Mouse (Mus musculus): Measurements from ENCODE around the gene Zfp91. TPM values are rescaled to one million over a fixed set of nuclear protein-coding genes. Genes with fewer than 3 reads are reported as not detected.
"Not testable (repeated sequence)": the region's sequence is repeated elsewhere in the genome, so short reads cannot be mapped to it uniquely, and the experiment has no call there.

The Zfp91 gene
- polyA plus RNA-seq, 1 experiment from 2014 or later: 11.2 TPM

DNA sequence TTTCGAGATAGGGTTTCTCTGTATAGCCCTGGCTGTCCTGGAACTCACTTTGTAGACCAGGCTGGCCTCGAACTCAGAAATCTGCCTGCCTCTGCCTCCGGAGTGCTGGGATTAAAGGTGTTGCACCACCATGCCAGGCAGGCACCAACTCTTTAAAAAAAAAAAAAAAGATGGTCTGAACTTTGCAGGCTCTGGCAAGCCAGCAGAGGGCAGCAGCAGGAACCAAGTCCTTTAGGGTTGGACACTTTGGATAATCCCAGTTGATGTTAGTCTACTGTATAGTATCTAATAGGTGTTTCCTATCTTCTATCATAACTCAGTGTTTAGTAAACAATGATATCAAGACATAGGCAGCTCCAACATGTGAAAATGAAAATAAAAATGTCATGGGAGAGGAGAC is 73.6 kb downstream of the Zfp91 start:
- ATAC-seq (ENCODE audit: insufficient read depth, low FRiP score, low TSS enrichment) (no peak), DNase-seq (ENCODE audit: low spot score) (no peak)
- Histone ChIP-seq H3K27me3 (ENCODE audit: control insufficient read depth, insufficient read depth, low read length) (no peaks in the 10 kb centered on the region), H3K4me2 (ENCODE audit: low read depth) (no peak overlapping the region), H3K4me3 (ENCODE audit: low read depth, low read length) (no peak overlapping the region), H3K4me1 (ENCODE audit: control insufficient read depth, insufficient read depth, low read length) (no peaks in the 10 kb centered on the region), H3K9me3 (ENCODE audit: control insufficient read depth, low read length) (no peaks in the 10 kb centered on the region), H3K36me3 (ENCODE audit: control insufficient read depth, insufficient read depth, low read length) (no peaks in the 10 kb centered on the region), H3K27ac (ENCODE audit: low read depth, low read length) (no peak overlapping the region), H3K9ac (ENCODE audit: low read length) (no peak overlapping the region)
- 89% methylated on average over 2 of the region's 3 CpGs for WGBS

GRCm38 (mm10) chr19:12721596-12721995 is 74.3 kb downstream of the Zfp91 start:
- not testable (repeated sequence) for H3K4me3 ChIP-seq (ENCODE audit: low read depth, low read length); H3K4me2 ChIP-seq (ENCODE audit: low read depth); H3K9me3 ChIP-seq (ENCODE audit: control insufficient read depth, low read length); DNase-seq (ENCODE audit: low spot score); H3K27me3 ChIP-seq (ENCODE audit: control insufficient read depth, insufficient read depth, low read length); H3K27ac ChIP-seq (ENCODE audit: low read depth, low read length); H3K4me1 ChIP-seq (ENCODE audit: control insufficient read depth, insufficient read depth, low read length); H3K9ac ChIP-seq (ENCODE audit: low read length); H3K36me3 ChIP-seq (ENCODE audit: control insufficient read depth, insufficient read depth, low read length); ATAC-seq (ENCODE audit: insufficient read depth, low FRiP score, low TSS enrichment)
- WGBS: 89% methylated on average over 7 of the region's 7 CpGs

DNA sequence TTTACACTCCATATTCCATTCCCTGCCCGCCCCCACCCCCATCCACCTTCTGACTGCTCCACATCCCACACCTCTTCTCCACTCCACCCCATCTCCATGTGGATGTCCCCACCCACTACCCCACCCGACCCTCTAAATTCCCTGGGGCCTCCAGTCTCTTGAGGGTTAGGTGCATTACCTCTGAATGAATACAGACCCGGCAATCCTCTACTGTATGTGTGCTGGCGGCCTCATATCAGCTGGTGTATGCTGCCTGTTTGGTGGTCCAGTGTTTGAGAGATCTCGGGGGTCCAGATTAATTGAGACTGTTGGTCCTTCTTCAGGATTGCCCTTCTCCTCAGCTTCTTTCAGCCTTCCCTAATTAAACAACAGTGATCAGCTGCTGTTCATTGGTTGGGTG is 75.0 kb downstream of the Zfp91 start:
- WGBS: 92% methylated on average over 5 of the region's 5 CpGs
- not testable (repeated sequence) for H3K27ac ChIP-seq (ENCODE audit: low read depth, low read length); H3K9me3 ChIP-seq (ENCODE audit: control insufficient read depth, low read length); H3K4me2 ChIP-seq (ENCODE audit: low read depth); H3K27me3 ChIP-seq (ENCODE audit: control insufficient read depth, insufficient read depth, low read length); H3K4me3 ChIP-seq (ENCODE audit: low read depth, low read length); H3K9ac ChIP-seq (ENCODE audit: low read length); H3K36me3 ChIP-seq (ENCODE audit: control insufficient read depth, insufficient read depth, low read length); ATAC-seq (ENCODE audit: insufficient read depth, low FRiP score, low TSS enrichment); DNase-seq (ENCODE audit: low spot score); H3K4me1 ChIP-seq (ENCODE audit: control insufficient read depth, insufficient read depth, low read length)

GRCm38 (mm10) chr19:12720463-12720862 is 75.5 kb downstream of the Zfp91 start:
- WGBS: 76% methylated on average over 2 of the region's 2 CpGs
- no peak overlapping the region for H3K9ac ChIP-seq (ENCODE audit: low read length)
- DNase-seq (ENCODE audit: low spot score): no peak
- H3K9me3 ChIP-seq (ENCODE audit: control insufficient read depth, low read length): no peaks in the 10 kb centered on the region
- no peak for ATAC-seq (ENCODE audit: insufficient read depth, low FRiP score, low TSS enrichment)
- H3K27ac ChIP-seq (ENCODE audit: low read depth, low read length): no peak overlapping the region
- no peak overlapping the region for H3K4me3 ChIP-seq (ENCODE audit: low read depth, low read length)
- H3K36me3 ChIP-seq (ENCODE audit: control insufficient read depth, insufficient read depth, low read length): no peaks in the 10 kb centered on the region
- no peak overlapping the region for H3K4me2 ChIP-seq (ENCODE audit: low read depth)
- no peaks in the 10 kb centered on the region for H3K4me1 ChIP-seq (ENCODE audit: control insufficient read depth, insufficient read depth, low read length)
- no peaks in the 10 kb centered on the region for H3K27me3 ChIP-seq (ENCODE audit: control insufficient read depth, insufficient read depth, low read length)

DNA sequence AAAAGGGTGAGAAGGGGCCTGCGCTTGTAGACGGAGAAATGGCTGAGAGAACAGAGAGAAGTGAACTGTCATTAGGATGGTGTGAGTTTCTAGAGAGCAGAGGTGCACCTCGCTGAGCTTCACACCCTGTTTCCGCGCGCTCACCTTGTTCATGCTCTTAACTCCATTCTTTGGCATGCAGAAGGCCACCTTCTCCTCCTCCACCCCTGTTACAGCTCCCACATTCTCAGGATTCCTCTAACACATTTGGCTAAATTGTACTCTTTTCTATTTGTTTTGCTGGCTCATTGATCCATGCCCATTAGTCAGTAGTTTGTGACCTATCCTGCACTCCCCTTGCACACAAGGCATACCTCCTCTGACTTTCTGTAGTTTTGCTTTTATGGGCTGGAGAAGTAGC is 76.7 kb downstream of the Zfp91 start:
- Histone ChIP-seq H3K4me3 (ENCODE audit: low read depth, low read length) (no peak overlapping the region), H3K9ac (ENCODE audit: low read length) (no peak overlapping the region), H3K9me3 (ENCODE audit: control insufficient read depth, low read length) (no peaks in the 10 kb centered on the region), H3K4me2 (ENCODE audit: low read depth) (no peak overlapping the region), H3K36me3 (ENCODE audit: control insufficient read depth, insufficient read depth, low read length) (no peaks in the 10 kb centered on the region), H3K4me1 (ENCODE audit: control insufficient read depth, insufficient read depth, low read length) (no peaks in the 10 kb centered on the region), H3K27me3 (ENCODE audit: control insufficient read depth, insufficient read depth, low read length) (no peaks in the 10 kb centered on the region), H3K27ac (ENCODE audit: low read depth, low read length) (no peak overlapping the region)
- DNase-seq (ENCODE audit: low spot score) (no peak), ATAC-seq (ENCODE audit: insufficient read depth, low FRiP score, low TSS enrichment) (no peak)
- 84% methylated on average over 6 of the region's 6 CpGs for WGBS

Other genes starting within 250 kb of the Zfp91 start
- gene Gm4952, start 196.2 kb downstream of the Zfp91 start, polyA plus RNA-seq (2014; fragmentation: Nextera tagmentation; extraction: Ambion mirVana): not detected in 2 replicates
- gene Glyat, start 162.8 kb downstream of the Zfp91 start, polyA plus RNA-seq (2014; fragmentation: Nextera tagmentation; extraction: Ambion mirVana): not detected in 2 replicates
- not detected in 2 replicates for gene Olfr1442, start 125.7 kb downstream of the Zfp91 start, polyA plus RNA-seq (2014; fragmentation: Nextera tagmentation; extraction: Ambion mirVana)
- not detected in 2 replicates for gene Olfr1443, start 118.0 kb downstream of the Zfp91 start, polyA plus RNA-seq (2014; fragmentation: Nextera tagmentation; extraction: Ambion mirVana)
- gene Keg1, start 100.3 kb downstream of the Zfp91 start, polyA plus RNA-seq (2014; fragmentation: Nextera tagmentation; extraction: Ambion mirVana): not detected in 2 replicates
- 1.3 and 1.7 TPM in 2 replicates for gene Cntf, start 30.5 kb downstream of the Zfp91 start, polyA plus RNA-seq (2014; fragmentation: Nextera tagmentation; extraction: Ambion mirVana)
- 0.93 and 1.1 TPM in 2 replicates for gene Lpxn, start 67 bp upstream of the Zfp91 start, polyA plus RNA-seq (2014; fragmentation: Nextera tagmentation; extraction: Ambion mirVana)
- gene Gm5244, start 50.6 kb upstream of the Zfp91 start, polyA plus RNA-seq (2014; fragmentation: Nextera tagmentation; extraction: Ambion mirVana): not detected in 2 replicates
- gene Olfr1444, start 61.2 kb upstream of the Zfp91 start, polyA plus RNA-seq (2014; fragmentation: Nextera tagmentation; extraction: Ambion mirVana): not detected in 2 replicates
- not detected in 2 replicates for gene Olfr1445, start 87.7 kb upstream of the Zfp91 start, polyA plus RNA-seq (2014; fragmentation: Nextera tagmentation; extraction: Ambion mirVana)
- gene Olfr1446, start 97.4 kb upstream of the Zfp91 start, polyA plus RNA-seq (2014; fragmentation: Nextera tagmentation; extraction: Ambion mirVana): not detected in 2 replicates
- gene Olfr1447, start 107.6 kb upstream of the Zfp91 start, polyA plus RNA-seq (2014; fragmentation: Nextera tagmentation; extraction: Ambion mirVana): not detected in 2 replicates
- not detected in 2 replicates for gene Olfr1448, start 128.3 kb upstream of the Zfp91 start, polyA plus RNA-seq (2014; fragmentation: Nextera tagmentation; extraction: Ambion mirVana)
- gene Olfr1449, start 134.7 kb upstream of the Zfp91 start, polyA plus RNA-seq (2014; fragmentation: Nextera tagmentation; extraction: Ambion mirVana): not detected in 2 replicates
- not detected in 2 replicates for gene Olfr1450, start 154.1 kb upstream of the Zfp91 start, polyA plus RNA-seq (2014; fragmentation: Nextera tagmentation; extraction: Ambion mirVana)
- not detected in 2 replicates for gene Olfr1451, start 198.9 kb upstream of the Zfp91 start, polyA plus RNA-seq (2014; fragmentation: Nextera tagmentation; extraction: Ambion mirVana)
- gene Olfr1453, start 232.2 kb upstream of the Zfp91 start, polyA plus RNA-seq (2014; fragmentation: Nextera tagmentation; extraction: Ambion mirVana): not detected in 2 replicates

All from neural tube, embryonic 11.5 days (tissue).